Mouse (Mus musculus): ENCODE measurements at regions not wholly inside any gene's neighbourhood (a gene's known extent, or its start where the extent isn't known, plus 50 kb on each side); places are given as distances from the start of the nearest gene placed in this dataset.

DNA sequence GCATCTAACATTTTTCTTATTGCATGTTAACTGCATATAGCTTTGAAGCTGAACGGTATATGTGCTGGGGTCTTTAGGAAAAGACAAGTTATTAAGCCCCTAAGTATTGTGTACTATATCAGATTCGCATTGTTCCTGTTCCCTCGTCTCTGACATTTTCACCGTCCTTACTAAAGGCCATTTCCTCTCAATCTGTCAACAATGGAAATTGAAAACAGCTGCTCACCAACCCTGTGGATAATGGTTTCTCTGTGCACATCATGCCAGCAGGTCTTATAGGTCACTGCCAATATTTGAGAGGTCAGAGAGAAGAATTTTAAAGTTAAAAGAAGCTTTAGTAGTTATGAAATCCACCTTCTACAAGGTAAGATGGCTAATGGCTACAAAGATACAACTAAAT is 797.4 kb upstream of the Impad1 start:
- 50% methylated on average over 4 of the region's 4 CpGs for WGBS
- ATAC-seq (replicated peaks; ENCODE audit: low FRiP score, low read depth): no peak
- H3K36me3 ChIP-seq (ENCODE audit: insufficient read depth, low read length): no peaks in the 10 kb centered on the region

DNA sequence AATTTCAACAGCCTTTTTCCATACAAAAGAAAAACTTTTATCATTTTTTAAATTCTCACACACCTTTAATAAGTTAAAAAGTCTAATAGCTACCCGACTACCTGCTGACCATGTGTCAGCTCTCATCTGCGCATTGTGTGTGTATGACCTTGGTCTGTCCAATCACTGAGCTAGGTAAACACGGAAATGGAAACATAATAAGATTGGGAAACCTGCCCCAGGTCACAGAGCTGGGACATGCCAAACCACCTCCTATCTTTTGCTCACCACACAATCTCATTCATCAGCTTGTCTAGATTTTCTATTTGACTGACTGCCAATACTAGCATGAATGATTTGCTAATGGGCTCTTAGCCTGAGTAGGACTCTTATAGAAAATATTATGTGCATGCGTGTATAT is 794.3 kb upstream of the Impad1 start:
- no peaks in the 10 kb centered on the region for H3K4me1 ChIP-seq (replicated peaks; ENCODE audit: insufficient read depth, low read length)
- DNase-seq (ENCODE audit: low spot score) (no peak), ATAC-seq (replicated peaks; ENCODE audit: low FRiP score, low read depth) (no peak)
- WGBS: 84% methylated on average over 4 of the region's 4 CpGs
- no peaks in the 10 kb centered on the region for H3K9me3 ChIP-seq (replicated peaks; ENCODE audit: low read length)
- no peaks in the 10 kb centered on the region for H3K36me3 ChIP-seq (ENCODE audit: insufficient read depth, low read length)
- TF ChIP-seq CTCF (IDR thresholded peaks at IDR 0.05; ENCODE audit: low read depth): no peak
- H3K9ac ChIP-seq (ENCODE audit: low read depth, low read length): no peak overlapping the region
- no peak overlapping the region for H3K4me2 ChIP-seq (ENCODE audit: low read length)
- no peak overlapping the region for H3K27ac ChIP-seq
- no peaks in the 10 kb centered on the region for H3K27me3 ChIP-seq (ENCODE audit: insufficient read depth, low read length)
- H3K4me3 ChIP-seq (replicated peaks; ENCODE audit: low read depth, low read length): no peak overlapping the region

More for the DNA sequence above, 797.4 kb upstream of the Impad1 start:
- TF ChIP-seq CTCF (IDR thresholded peaks at IDR 0.05; ENCODE audit: low read depth): no peak
- no peaks in the 10 kb centered on the region for H3K27me3 ChIP-seq (ENCODE audit: insufficient read depth, low read length)
- H3K9me3 ChIP-seq (replicated peaks; ENCODE audit: low read length): no peaks in the 10 kb centered on the region
- H3K27ac ChIP-seq: no peak overlapping the region
- no peaks in the 10 kb centered on the region for H3K4me1 ChIP-seq (replicated peaks; ENCODE audit: insufficient read depth, low read length)
- no peak overlapping the region for H3K4me3 ChIP-seq (replicated peaks; ENCODE audit: low read depth, low read length)
- no peak overlapping the region for H3K4me2 ChIP-seq (ENCODE audit: low read length)
- DNase-seq (ENCODE audit: low spot score): no peak
- no peak overlapping the region for H3K9ac ChIP-seq (ENCODE audit: low read depth, low read length)

DNA sequence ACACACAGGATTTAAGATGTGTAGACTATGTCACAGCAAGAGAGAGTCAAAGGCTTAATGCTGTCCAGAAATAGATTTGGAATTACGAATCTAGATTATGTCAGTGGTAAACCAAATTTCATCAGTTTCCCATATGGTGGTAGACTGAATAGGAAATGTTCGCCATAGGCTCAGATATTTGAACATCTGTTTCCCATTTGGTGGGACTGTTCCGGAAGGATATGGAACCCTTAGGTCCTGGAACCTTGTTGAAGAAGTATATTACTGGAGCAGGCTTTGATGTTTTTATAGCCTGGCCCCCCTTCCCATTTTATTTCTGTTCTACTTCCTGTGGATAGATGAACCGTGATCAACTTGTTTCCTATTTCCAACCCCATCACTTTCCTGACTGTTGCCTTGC is 792.0 kb upstream of the Impad1 start:
- Histone ChIP-seq H3K27me3 (ENCODE audit: insufficient read depth, low read length) (no peaks in the 10 kb centered on the region), H3K36me3 (ENCODE audit: insufficient read depth, low read length) (no peaks in the 10 kb centered on the region), H3K9me3 (replicated peaks; ENCODE audit: low read length) (no peaks in the 10 kb centered on the region), H3K27ac (no peak overlapping the region), H3K4me1 (replicated peaks; ENCODE audit: insufficient read depth, low read length) (no peaks in the 10 kb centered on the region), H3K9ac (ENCODE audit: low read depth, low read length) (no peak overlapping the region), H3K4me2 (ENCODE audit: low read length) (no peak overlapping the region), H3K4me3 (replicated peaks; ENCODE audit: low read depth, low read length) (no peak overlapping the region)
- 68% methylated on average over 4 of the region's 4 CpGs for WGBS
- ATAC-seq (replicated peaks; ENCODE audit: low FRiP score, low read depth) (no peak), DNase-seq (ENCODE audit: low spot score) (no peak)
- no peak for TF ChIP-seq CTCF (IDR thresholded peaks at IDR 0.05; ENCODE audit: low read depth)

DNA sequence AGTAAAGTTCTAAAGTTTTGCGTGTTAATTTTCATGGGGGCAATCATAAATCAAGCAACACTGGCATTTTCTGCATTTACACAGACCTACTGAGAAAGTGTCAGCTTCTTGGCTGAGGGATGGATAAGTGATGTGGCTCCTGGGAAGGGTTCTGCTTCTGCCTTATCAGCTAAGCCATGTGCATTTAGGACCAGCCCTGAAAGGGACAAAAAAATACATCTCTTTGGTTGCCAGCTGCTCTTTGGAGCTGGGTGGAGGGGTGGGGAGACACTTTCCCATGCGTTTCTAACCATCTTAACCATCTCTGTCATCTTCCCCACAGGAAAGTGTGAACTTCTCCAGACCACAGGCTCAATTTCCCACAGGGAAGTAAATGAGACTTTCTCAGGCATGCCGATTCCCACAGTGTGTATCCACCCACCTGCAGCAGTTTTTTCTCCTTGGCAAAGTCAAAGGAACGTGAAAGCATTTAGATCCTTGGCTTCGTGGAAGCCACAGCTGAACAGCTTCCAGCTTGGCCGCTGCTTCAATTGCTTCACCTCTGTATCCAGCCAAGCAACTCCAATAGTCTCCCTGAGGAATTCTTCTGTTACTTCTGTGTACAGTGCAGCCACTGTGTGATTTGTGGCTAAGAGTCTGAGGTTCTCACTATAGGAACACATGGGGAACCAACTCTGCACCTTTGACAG is 791.0 kb upstream of the Impad1 start:
- no peaks in the 10 kb centered on the region for H3K27me3 ChIP-seq (ENCODE audit: insufficient read depth, low read length)
- no peaks in the 10 kb centered on the region for H3K36me3 ChIP-seq (ENCODE audit: insufficient read depth, low read length)
- H3K4me3 ChIP-seq (replicated peaks; ENCODE audit: low read depth, low read length): no peak overlapping the region
- WGBS: 34% methylated on average over 6 of the region's 6 CpGs
- TF ChIP-seq CTCF (IDR thresholded peaks at IDR 0.05; ENCODE audit: low read depth): no peak
- no peak overlapping the region for H3K9ac ChIP-seq (ENCODE audit: low read depth, low read length)
- no peaks in the 10 kb centered on the region for H3K9me3 ChIP-seq (replicated peaks; ENCODE audit: low read length)
- DNase-seq (ENCODE audit: low spot score) (peak; percentile 57), ATAC-seq (replicated peaks; ENCODE audit: low FRiP score, low read depth) (no peak)
- no peak overlapping the region for H3K4me2 ChIP-seq (ENCODE audit: low read length)
- H3K27ac ChIP-seq: no peak overlapping the region
- no peaks in the 10 kb centered on the region for H3K4me1 ChIP-seq (replicated peaks; ENCODE audit: insufficient read depth, low read length)

DNA sequence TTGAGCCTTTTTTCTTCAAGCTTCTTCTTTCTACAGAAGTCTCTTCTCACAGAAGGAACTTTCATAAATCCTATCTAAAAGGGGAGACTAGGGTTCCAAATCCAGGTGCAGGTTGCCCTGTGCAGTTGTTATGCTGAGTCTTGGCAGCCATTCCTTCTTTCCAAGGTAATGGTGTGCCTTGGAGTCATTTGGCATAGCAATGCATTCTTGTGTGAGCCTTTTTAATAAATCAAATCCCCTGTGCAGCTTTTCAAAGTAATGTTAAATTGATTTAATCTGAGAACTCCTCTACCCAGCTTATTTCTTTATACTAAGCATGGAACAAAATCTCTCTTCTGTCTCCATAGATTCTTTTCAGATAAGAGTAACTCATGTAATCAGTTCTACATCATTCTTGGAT is 774.9 kb upstream of the Impad1 start:
- no peak for ATAC-seq (replicated peaks; ENCODE audit: low FRiP score, low read depth)

DNA sequence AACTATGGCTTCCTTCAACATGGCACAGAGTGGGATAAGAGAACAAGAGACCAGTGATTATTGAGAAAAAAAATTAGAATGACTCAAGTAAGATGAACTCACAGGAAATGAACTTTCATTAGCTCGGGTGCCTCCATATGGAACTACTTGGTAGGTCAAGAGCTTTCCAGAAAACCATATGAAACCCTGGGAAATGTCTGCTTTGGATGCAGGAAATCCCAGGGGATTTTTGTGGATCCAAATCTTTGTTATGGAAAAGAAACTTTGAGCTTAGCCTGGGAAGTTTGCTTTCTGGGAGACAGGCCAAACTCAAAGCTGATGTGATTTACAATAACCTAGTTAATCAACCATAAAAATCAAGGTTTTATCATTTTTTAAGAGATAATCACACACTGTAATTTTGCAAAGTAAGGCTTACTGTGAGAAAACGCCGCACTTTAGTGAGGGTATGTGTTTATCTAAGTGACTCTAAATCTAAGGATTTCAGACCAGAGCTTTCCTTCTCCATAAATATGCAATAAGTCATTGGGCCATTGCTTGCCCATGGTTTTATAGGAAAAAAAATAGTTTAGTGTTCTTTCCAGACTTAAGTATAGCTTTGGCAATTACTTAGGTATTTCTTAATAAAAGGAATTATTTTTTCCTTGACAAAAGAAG is 767.0 kb upstream of the Impad1 start:
- Histone ChIP-seq H3K9ac (ENCODE audit: low read depth, low read length) (no peak overlapping the region), H3K4me1 (replicated peaks; ENCODE audit: insufficient read depth, low read length) (no peaks in the 10 kb centered on the region), H3K9me3 (replicated peaks; ENCODE audit: low read length) (no peaks in the 10 kb centered on the region), H3K36me3 (ENCODE audit: insufficient read depth, low read length) (no peaks in the 10 kb centered on the region), H3K4me2 (ENCODE audit: low read length) (no peak overlapping the region), H3K27me3 (ENCODE audit: insufficient read depth, low read length) (no peaks in the 10 kb centered on the region), H3K4me3 (replicated peaks; ENCODE audit: low read depth, low read length) (no peak overlapping the region), H3K27ac (no peak overlapping the region)
- DNase-seq (ENCODE audit: low spot score): peak; percentile 75
- TF ChIP-seq CTCF (IDR thresholded peaks at IDR 0.05; ENCODE audit: low read depth): no peak
- no peak for ATAC-seq (replicated peaks; ENCODE audit: low FRiP score, low read depth)
- 45% methylated on average over 3 of the region's 3 CpGs for WGBS

More for the DNA sequence above, 774.9 kb upstream of the Impad1 start:
- Histone ChIP-seq H3K9ac (ENCODE audit: low read depth, low read length) (no peak overlapping the region), H3K4me3 (replicated peaks; ENCODE audit: low read depth, low read length) (no peak overlapping the region), H3K27ac (no peak overlapping the region), H3K36me3 (ENCODE audit: insufficient read depth, low read length) (no peaks in the 10 kb centered on the region), H3K4me1 (replicated peaks; ENCODE audit: insufficient read depth, low read length) (no peaks in the 10 kb centered on the region), H3K9me3 (replicated peaks; ENCODE audit: low read length) (no peaks in the 10 kb centered on the region), H3K4me2 (ENCODE audit: low read length) (no peak overlapping the region), H3K27me3 (ENCODE audit: insufficient read depth, low read length) (no peaks in the 10 kb centered on the region)
- no peak for DNase-seq (ENCODE audit: low spot score)
- no peak for TF ChIP-seq CTCF (IDR thresholded peaks at IDR 0.05; ENCODE audit: low read depth)
